ENCODE assay signal across 15 mouse cellular contexts in the genomic region with DNA sequence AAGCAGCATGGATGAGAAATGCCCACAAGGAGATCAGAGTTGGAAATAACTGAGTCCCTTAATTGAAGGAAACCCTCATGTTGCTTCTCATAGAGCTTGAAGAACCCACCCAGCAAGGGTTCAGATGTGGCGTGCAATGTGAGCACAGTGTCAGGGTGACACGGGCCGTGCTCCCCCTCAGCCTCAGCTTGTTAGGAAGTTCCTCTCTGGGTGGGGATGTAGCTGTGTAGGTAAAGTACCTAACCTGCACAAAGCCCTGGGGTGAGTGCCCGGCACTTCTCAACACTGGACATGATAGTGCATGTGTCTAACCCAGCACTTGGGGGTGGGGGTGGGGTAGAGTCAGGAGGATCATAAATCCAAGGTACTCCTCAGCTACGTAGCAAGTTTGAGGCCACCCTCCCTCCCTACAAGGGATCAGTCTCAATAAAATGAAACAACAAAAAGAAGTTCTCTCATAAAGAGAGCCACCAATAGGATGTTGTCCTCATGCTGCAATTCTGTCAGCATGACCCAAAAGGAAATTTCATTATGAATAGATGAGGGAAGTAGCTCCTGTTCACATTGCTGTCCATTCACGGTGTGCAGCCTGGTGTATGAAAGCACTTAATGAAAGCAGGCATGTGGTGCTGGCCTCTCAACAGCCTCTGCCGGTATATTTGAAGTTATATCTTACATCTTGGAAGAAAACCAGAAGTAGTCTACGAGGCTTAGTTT.
DNase-seq lines count a peak whose midpoint lies in the region; ATAC-seq and TF ChIP-seq lines count a peak whose summit lies in the region.
"Had no signal": no experiment of that assay in that cellular context is flagged by ENCODE, and none has a peak within 500 bp of the region (broad histone marks: within the 10 kb centered on the region; RNA-seq: fewer than 3 reads in every experiment).

No protein-coding gene starts in this region.

- no peaks in the 10 kb centered on the region for H3K27me3 ChIP-seq in midbrain, postnatal 0 days (ENCODE audit: insufficient read depth, low read length)
- no peaks in the 10 kb centered on the region for H3K27me3 ChIP-seq in midbrain, embryonic 11.5 days (ENCODE audit: control insufficient read depth, insufficient read depth, low read length)
- H3K27me3 ChIP-seq in forebrain, embryonic 12.5 days = no peaks in the 10 kb centered on the region
- H3K27me3 ChIP-seq: lung, embryonic 15.5 days had no signal

- H3K27ac ChIP-seq in midbrain, postnatal 0 days (ENCODE audit: low read depth, low read length) = no peak overlapping the region
- H3K27ac ChIP-seq in midbrain, embryonic 11.5 days (ENCODE audit: low read depth, low read length) = no peak overlapping the region
- no peak overlapping the region for H3K27ac ChIP-seq in forebrain, embryonic 12.5 days
- H3K27ac ChIP-seq: embryonic facial prominence, embryonic 10.5 days; left cerebral cortex, adult 2 months; lung, embryonic 15.5 days; midbrain, embryonic 10.5 days had no signal

- H3K36me3 ChIP-seq in midbrain, postnatal 0 days (ENCODE audit: insufficient read depth, low read length) = no peaks in the 10 kb centered on the region
- no peaks in the 10 kb centered on the region for H3K36me3 ChIP-seq in midbrain, embryonic 11.5 days (ENCODE audit: control insufficient read depth, insufficient read depth, low read length)
- no peaks in the 10 kb centered on the region for H3K36me3 ChIP-seq in forebrain, embryonic 12.5 days (replicated peaks)
- H3K36me3 ChIP-seq: embryonic facial prominence, embryonic 10.5 days; lung, embryonic 15.5 days; midbrain, embryonic 10.5 days had no signal

- H3K4me3 ChIP-seq in midbrain, postnatal 0 days (ENCODE audit: low read depth, low read length) = no peak overlapping the region
- no peak overlapping the region for H3K4me3 ChIP-seq in midbrain, embryonic 11.5 days (ENCODE audit: low read depth, low read length)
- no peak overlapping the region for H3K4me3 ChIP-seq in forebrain, embryonic 12.5 days (replicated peaks)
- H3K4me3 ChIP-seq: embryonic facial prominence, embryonic 10.5 days; left cerebral cortex, adult 2 months; lung, embryonic 15.5 days; midbrain, embryonic 10.5 days had no signal

- no peaks in the 10 kb centered on the region for H3K4me1 ChIP-seq in midbrain, postnatal 0 days (ENCODE audit: insufficient read depth, low read length)
- peaks cover 13% of the 10 kb centered on the region for H3K4me1 ChIP-seq in midbrain, embryonic 11.5 days (ENCODE audit: control insufficient read depth, insufficient read depth, low read length)
- peaks cover 41% of the 10 kb centered on the region for H3K4me1 ChIP-seq in forebrain, embryonic 12.5 days
- H3K4me1 ChIP-seq: lung, embryonic 15.5 days had no signal

- H3K9ac ChIP-seq in midbrain, postnatal 0 days (replicated peaks; ENCODE audit: low read length, poor library complexity, severe bottlenecking) = no peak overlapping the region
- H3K9ac ChIP-seq in midbrain, embryonic 11.5 days (ENCODE audit: low read length) = no peak overlapping the region
- no peak overlapping the region for H3K9ac ChIP-seq in forebrain, embryonic 12.5 days
- H3K9ac ChIP-seq: lung, embryonic 15.5 days had no signal

- DNase-seq in midbrain, postnatal 0 days (ENCODE audit: low spot score) = no peak
- DNase-seq in midbrain, embryonic 11.5 days (ENCODE audit: low spot score, missing footprints) = no peak
- no peak for DNase-seq in urinary bladder, adult 18-20 months (ENCODE audit: low spot score in 2 of 2)
- DNase-seq in adrenal gland, postnatal 14 days = no peak
- no peak for DNase-seq in heart, postnatal 4 days
- DNase-seq: cerebellum, adult 11-12 months; gastrocnemius, postnatal 14 days; kidney, postnatal 10 days; right cerebral cortex, adult 18-20 months had no signal

- no peaks in the 10 kb centered on the region for H3K9me3 ChIP-seq in midbrain, postnatal 0 days (ENCODE audit: low read length)
- H3K9me3 ChIP-seq in midbrain, embryonic 11.5 days (ENCODE audit: control insufficient read depth, low read length) = no peaks in the 10 kb centered on the region
- H3K9me3 ChIP-seq in forebrain, embryonic 12.5 days = no peaks in the 10 kb centered on the region
- H3K9me3 ChIP-seq: embryonic facial prominence, embryonic 10.5 days; lung, embryonic 15.5 days; midbrain, embryonic 10.5 days had no signal

- WGBS in midbrain, postnatal 0 days = 70% methylated on average over 8 of the region's 8 CpGs
- 78% methylated on average over 8 of the region's 8 CpGs for WGBS in midbrain, embryonic 11.5 days
- 57% methylated on average over 8 of the region's 8 CpGs for WGBS in forebrain, embryonic 12.5 days

- TF ChIP-seq CTCF in midbrain, postnatal 0 days (IDR thresholded peaks at IDR 0.05) = no peak

- ATAC-seq in midbrain, postnatal 0 days (ENCODE audit: low FRiP score) = peak; percentile 31; the same call in 1 of the 2 replicates
- no peak for ATAC-seq in midbrain, embryonic 11.5 days (ENCODE audit: low FRiP score)
- ATAC-seq in forebrain, embryonic 12.5 days (ENCODE audit: low FRiP score) = peak; percentile 42; the same call in 1 of the 2 replicates
- 0 out of 2 replicates have a peak, but pooled peaks have one; percentile 22 for ATAC-seq in monocyte, adult 5-6 weeks (replicated peaks; ENCODE audit: insufficient number of reproducible peaks, low FRiP score, low TSS enrichment, poor library complexity, severe bottlenecking)

- no peak overlapping the region for H3K4me2 ChIP-seq in midbrain, postnatal 0 days (ENCODE audit: low read depth, low read length, poor library complexity, severe bottlenecking)
- no peak overlapping the region for H3K4me2 ChIP-seq in midbrain, embryonic 11.5 days
- no peak overlapping the region for H3K4me2 ChIP-seq in forebrain, embryonic 12.5 days
- H3K4me2 ChIP-seq: lung, embryonic 15.5 days had no signal
